Mouse (Mus musculus): ENCODE results near the gene Fcgr4. TPM values are rescaled to one million over a fixed set of nuclear protein-coding genes. Genes with fewer than 3 reads are reported as not detected.

The Fcgr4 gene
- polyA plus RNA-seq, 1 experiment, result not detected

DNA sequence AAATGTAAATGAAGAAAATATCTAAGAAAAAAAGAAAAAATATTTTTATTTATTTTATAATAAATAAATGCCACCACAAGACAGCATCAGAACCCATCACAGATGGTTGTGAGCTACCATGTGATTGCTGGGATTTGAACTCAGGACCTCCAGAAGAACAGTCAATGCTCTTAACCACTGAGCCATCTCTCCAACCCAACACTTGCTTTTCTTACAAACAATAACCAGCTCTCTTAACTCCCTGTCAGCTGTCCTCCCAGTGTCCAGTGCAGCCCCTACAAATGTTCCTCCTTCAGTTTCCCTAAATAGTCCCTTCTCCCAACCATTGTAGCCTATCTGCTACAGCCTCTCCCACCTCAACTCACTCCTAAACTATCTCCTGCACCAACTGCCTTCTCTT, 18.9 kb upstream of the Fcgr4 start:
- Histone ChIP-seq H3K27me3 (ENCODE audit: control insufficient read depth) (peaks cover 10% of the 10 kb centered on the region), H3K4me1 (ENCODE audit: control insufficient read depth) (peaks cover 3% of the 10 kb centered on the region), H3K9me3 (ENCODE audit: control insufficient read depth, low read length) (no peaks in the 10 kb centered on the region), H3K36me3 (ENCODE audit: control insufficient read depth) (no peaks in the 10 kb centered on the region), H3K4me3 (replicated peaks) (no peak overlapping the region)
- TF ChIP-seq GATA1 (IDR thresholded peaks at IDR 0.05; ENCODE audit: low read length) (no peak), TAL1 (IDR thresholded peaks at IDR 0.05; ENCODE audit: low read length) (no peak)

DNA sequence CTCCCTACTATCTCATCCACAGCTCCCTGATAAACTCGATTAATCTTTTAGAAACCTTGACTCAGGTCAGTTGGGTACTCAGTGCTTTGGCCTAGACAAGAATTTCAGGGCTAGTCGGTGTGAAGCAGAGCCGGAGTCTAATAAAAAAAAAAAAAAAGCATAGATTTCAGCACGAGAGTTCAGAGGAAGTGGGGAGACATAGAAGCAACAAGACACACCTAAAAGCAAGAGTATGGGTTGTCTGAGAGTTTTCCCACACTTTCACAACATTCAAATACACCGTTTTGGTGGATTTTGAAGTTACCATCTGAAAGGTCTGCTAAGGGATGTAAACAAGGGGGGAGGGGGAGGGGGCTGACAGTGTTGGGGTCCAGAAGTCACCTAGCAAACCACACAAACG, 13.6 kb upstream of the Fcgr4 start:
- H3K9me3 ChIP-seq (ENCODE audit: control insufficient read depth, low read length), result peaks cover 5% of the 10 kb centered on the region
- H3K4me3 ChIP-seq (replicated peaks), result no peak overlapping the region
- no peaks in the 10 kb centered on the region for H3K36me3 ChIP-seq (ENCODE audit: control insufficient read depth)
- TF ChIP-seq GATA1 (IDR thresholded peaks at IDR 0.05; ENCODE audit: low read length) (no peak), TAL1 (IDR thresholded peaks at IDR 0.05; ENCODE audit: low read length) (no peak; the same call in 2 of the 3 replicates)
- no peaks in the 10 kb centered on the region for H3K4me1 ChIP-seq (ENCODE audit: control insufficient read depth)
- H3K27me3 ChIP-seq (ENCODE audit: control insufficient read depth), result no peaks in the 10 kb centered on the region

DNA sequence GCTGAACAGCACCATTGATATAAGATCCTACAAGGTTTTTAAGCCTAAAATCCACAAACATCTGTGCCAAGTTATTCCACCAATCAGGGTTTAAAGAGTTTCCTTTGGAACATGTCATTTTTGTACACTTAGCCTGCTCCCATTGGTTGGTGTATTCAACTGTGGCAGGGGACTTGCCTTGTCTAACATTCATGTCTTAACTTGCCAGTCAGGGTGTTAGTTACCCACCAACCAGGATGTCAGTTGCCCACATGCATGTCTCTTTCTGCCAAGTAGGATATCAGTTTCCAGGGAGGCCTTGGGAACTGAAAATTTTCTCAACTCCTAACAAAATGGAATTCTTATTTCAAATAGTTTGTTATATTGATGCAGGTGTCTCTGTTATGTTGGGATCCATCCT, 13.1 kb upstream of the Fcgr4 start:
- TF ChIP-seq TAL1 (IDR thresholded peaks at IDR 0.05; ENCODE audit: low read length) (no peak), GATA1 (IDR thresholded peaks at IDR 0.05; ENCODE audit: low read length) (no peak)
- H3K4me1 ChIP-seq (ENCODE audit: control insufficient read depth), result no peaks in the 10 kb centered on the region
- H3K4me3 ChIP-seq (replicated peaks), result no peak overlapping the region
- H3K9me3 ChIP-seq (ENCODE audit: control insufficient read depth, low read length), result peaks cover 5% of the 10 kb centered on the region
- H3K27me3 ChIP-seq (ENCODE audit: control insufficient read depth), result no peaks in the 10 kb centered on the region
- H3K36me3 ChIP-seq (ENCODE audit: control insufficient read depth), result no peaks in the 10 kb centered on the region

DNA sequence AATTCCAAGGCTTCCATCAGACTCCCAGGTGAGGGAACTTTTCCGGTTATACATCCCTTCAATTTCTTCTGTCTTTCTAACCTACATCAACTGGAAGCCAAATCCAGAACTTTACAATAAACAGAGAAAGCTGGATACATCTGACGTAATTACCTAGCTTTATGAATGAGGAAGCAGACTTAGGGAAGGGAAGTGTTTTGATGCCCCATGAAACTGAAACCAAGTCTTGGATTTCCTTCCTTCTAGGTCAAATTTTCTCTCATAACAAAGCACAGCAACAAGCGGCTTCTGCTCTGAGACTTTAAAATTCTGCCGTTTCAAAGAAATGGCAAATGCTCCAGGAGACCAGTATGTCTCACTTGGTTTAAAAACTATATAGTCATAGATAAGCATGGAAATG, 12.4 kb upstream of the Fcgr4 start:
- Histone ChIP-seq H3K4me3 (replicated peaks) (no peak overlapping the region), H3K4me1 (ENCODE audit: control insufficient read depth) (no peaks in the 10 kb centered on the region), H3K27me3 (ENCODE audit: control insufficient read depth) (no peaks in the 10 kb centered on the region), H3K36me3 (ENCODE audit: control insufficient read depth) (no peaks in the 10 kb centered on the region), H3K9me3 (ENCODE audit: control insufficient read depth, low read length) (peaks cover 5% of the 10 kb centered on the region)
- no peak for TF ChIP-seq GATA1 (IDR thresholded peaks at IDR 0.05; ENCODE audit: low read length)

DNA sequence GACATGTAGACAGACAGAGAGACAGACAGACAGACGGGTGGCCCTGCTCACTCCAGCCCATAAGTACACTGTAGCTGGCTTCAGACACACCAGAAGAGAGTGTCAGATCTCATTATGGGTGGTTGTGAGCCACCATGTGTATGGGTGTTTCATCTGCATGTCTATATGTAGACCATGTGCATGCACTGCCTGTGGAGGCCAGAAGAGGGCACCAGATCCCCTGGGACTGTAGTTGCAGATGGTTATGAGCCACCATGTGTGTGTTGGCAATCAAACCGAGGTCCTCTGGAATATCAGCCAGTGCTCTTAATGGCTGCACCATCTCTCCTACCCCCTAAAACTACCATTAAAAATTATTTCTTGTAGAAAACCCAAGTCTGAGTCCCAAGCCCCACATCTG, 11.8 kb upstream of the Fcgr4 start:
- Histone ChIP-seq H3K4me3 (replicated peaks) (no peak overlapping the region), H3K4me1 (ENCODE audit: control insufficient read depth) (no peaks in the 10 kb centered on the region), H3K27me3 (ENCODE audit: control insufficient read depth) (no peaks in the 10 kb centered on the region), H3K36me3 (ENCODE audit: control insufficient read depth) (no peaks in the 10 kb centered on the region), H3K9me3 (ENCODE audit: control insufficient read depth, low read length) (peaks cover 5% of the 10 kb centered on the region)
- TF ChIP-seq TAL1 (IDR thresholded peaks at IDR 0.05; ENCODE audit: low read length) (no peak), GATA1 (IDR thresholded peaks at IDR 0.05; ENCODE audit: low read length) (no peak)

DNA sequence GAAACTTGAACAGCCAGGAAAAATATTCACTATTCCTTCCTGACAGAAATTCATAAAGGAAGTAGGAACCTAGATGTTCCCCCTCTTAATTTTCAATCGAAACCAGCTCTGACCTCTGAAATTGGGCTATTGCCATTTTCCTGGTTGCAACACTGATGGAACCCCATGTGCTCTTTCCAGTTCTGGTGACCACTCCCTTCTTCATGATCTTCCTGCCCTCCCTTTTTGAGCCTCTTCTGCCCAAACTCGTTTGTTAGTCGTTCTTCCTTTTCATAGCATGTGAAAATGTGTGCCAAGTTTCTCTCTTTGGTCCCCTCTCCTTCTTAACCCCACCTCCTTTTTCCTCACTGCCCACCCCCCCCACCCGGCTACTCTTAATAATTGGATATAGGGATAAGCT, 7.0 kb upstream of the Fcgr4 start:
- H3K27me3 ChIP-seq (ENCODE audit: control insufficient read depth), result no peaks in the 10 kb centered on the region
- no peaks in the 10 kb centered on the region for H3K4me1 ChIP-seq (ENCODE audit: control insufficient read depth)
- H3K4me3 ChIP-seq (replicated peaks), result no peak overlapping the region
- peaks cover 5% of the 10 kb centered on the region for H3K9me3 ChIP-seq (ENCODE audit: control insufficient read depth, low read length)
- H3K36me3 ChIP-seq (ENCODE audit: control insufficient read depth), result no peaks in the 10 kb centered on the region
- TF ChIP-seq GATA1 (IDR thresholded peaks at IDR 0.05; ENCODE audit: low read length) (no peak), TAL1 (IDR thresholded peaks at IDR 0.05; ENCODE audit: low read length) (no peak)

DNA sequence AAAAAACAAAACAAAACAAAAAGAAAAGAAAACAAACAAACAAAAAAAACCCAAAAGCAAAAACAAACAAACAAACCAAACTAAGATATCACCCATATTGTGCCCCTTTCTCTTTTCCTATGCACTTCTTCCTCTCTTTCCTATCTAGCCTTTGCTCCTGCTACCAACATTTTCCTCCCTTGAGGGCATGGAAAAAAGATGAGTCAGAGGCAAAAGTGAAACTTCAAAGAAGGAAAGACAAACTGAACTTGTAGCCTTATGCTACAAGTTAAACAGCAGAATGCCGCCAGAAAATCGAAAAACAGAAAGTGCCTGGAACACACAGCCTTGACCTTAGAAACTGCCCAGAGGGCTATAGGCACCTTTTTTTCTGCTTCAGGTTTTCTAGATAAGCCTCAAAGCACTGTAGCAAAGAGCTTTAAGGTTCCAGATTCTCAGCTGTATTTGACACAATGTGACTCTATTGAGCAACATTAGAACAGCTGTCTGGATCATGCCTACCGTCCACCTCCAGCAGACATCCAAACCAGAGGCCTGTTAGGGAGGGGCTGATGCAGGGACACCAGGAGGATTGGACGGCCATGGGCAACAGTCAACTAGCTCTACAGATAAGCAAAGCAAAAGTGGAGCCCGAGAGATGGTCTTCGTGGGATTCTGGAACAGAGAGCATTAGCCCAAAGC, 1.9 kb upstream of the Fcgr4 start:
- no peak for TF ChIP-seq GATA1 (IDR thresholded peaks at IDR 0.05; ENCODE audit: low read length)
- no peak for TF ChIP-seq TAL1 (IDR thresholded peaks at IDR 0.05; ENCODE audit: low read length)
- Histone ChIP-seq H3K36me3 (ENCODE audit: control insufficient read depth) (no peaks in the 10 kb centered on the region), H3K9me3 (ENCODE audit: control insufficient read depth, low read length) (no peaks in the 10 kb centered on the region), H3K27me3 (ENCODE audit: control insufficient read depth) (no peaks in the 10 kb centered on the region), H3K4me3 (replicated peaks) (no peak overlapping the region), H3K4me1 (ENCODE audit: control insufficient read depth) (no peaks in the 10 kb centered on the region)

DNA sequence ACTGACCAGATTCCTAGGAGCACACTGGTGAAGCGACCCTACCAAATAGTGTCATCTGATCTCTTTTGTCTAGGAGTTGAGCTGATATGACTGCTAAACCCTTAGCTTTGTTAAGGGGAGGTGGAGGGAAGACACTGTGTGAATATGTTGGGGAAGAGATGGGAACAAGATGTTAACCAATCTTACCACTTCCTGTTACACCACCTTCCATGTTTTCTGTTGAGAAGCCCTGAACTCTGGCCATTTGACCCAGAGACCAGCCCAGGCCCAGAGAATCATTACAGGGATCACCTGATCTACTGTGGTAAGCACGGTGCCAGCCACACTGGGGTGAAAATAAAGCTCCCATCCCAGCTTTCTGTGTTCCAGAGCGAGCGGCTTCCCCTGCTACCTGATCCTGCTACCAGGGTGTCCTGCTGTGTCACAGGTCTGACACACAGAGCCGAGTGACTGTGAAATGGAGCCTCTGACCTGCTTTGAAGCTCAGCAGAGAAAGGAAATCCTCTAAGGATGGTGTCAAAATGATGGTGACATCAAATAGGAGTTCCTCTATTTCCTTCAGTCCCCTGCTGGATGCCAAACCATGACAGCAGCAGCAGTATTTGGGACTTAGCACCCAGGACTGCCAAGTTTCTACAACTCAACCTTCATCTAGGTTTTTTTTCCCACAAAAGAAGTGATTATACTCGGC, 1.1 kb upstream of the Fcgr4 start:
- H3K9me3 ChIP-seq (ENCODE audit: control insufficient read depth, low read length), result no peaks in the 10 kb centered on the region
- no peak overlapping the region for H3K4me3 ChIP-seq (replicated peaks)
- H3K4me1 ChIP-seq (ENCODE audit: control insufficient read depth), result no peaks in the 10 kb centered on the region
- no peak for TF ChIP-seq GATA1 (IDR thresholded peaks at IDR 0.05; ENCODE audit: low read length)
- no peak for TF ChIP-seq TAL1 (IDR thresholded peaks at IDR 0.05; ENCODE audit: low read length)
- H3K27me3 ChIP-seq (ENCODE audit: control insufficient read depth), result no peaks in the 10 kb centered on the region
- H3K36me3 ChIP-seq (ENCODE audit: control insufficient read depth), result no peaks in the 10 kb centered on the region

DNA sequence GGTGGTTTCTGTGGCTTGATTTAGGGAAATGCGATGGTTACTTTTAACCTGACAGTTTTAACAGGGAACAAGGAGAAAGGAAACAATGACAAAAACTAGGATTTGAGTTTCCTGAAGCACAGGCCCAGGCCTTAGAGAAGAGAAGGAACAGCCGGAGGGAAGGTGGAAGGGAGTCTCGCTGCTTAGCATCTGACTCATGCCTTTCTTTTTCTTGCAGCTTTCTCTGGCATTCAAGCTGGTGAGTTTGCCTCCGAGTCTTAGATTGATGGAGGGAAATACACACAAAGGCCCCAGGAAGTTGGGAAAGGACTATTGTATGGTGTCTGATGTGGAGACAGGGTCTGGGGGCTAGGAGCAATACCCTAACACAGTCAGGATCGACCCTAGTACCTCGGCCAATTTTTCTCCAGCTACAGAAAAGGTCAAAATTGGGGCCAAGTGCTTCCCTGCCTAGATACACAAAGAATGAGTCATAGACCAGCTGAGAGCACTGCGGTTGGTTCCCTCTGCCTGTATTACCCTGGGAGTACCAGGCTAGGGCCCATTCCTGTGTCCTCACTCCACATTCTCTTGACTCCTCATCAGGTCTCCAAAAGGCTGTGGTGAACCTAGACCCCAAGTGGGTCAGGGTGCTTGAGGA, 711 bp downstream of the Fcgr4 start:
- Histone ChIP-seq H3K4me1 (ENCODE audit: control insufficient read depth) (no peaks in the 10 kb centered on the region), H3K4me3 (replicated peaks) (no peak overlapping the region), H3K9me3 (ENCODE audit: control insufficient read depth, low read length) (no peaks in the 10 kb centered on the region), H3K36me3 (ENCODE audit: control insufficient read depth) (no peaks in the 10 kb centered on the region), H3K27me3 (ENCODE audit: control insufficient read depth) (no peaks in the 10 kb centered on the region)
- TF ChIP-seq TAL1 (IDR thresholded peaks at IDR 0.05; ENCODE audit: low read length) (no peak), GATA1 (IDR thresholded peaks at IDR 0.05; ENCODE audit: low read length) (no peak)

Data from erythroblast, embryonic 14.5 days (primary cell).